Mouse (Mus musculus): ENCODE measurements around the gene Pbrm1.

The Pbrm1 gene

DNA sequence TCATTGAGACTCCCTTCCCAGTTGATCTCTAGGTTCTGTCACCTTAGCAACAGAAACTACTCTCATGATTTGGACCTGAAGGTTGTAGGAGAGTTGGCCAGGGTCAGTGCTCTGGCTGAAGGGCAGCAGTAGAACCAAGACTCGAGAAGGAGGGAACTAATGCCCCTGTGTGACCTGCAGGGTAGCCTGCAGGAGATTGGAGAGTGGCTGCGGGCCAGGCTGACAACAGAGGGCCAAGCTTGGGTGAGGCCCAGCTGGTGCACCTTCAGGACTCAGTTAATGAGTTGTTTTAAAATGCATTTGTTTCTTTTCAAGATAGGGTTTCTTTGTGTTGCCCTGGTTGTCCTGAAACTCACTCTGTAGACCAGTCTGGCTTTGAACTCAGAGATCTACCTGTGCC is 146.1 kb downstream of the Pbrm1 start:
- DNase-seq (ENCODE audit: inconsistent age in 2 of 2, low spot score in 1 of 2), result no peak

- DNase-seq (ENCODE audit: inconsistent age in 2 of 2, low spot score in 1 of 2), result no peak
These were observed 146.5 kb downstream of the Pbrm1 start for GRCm38 (mm10) chr14:31165458-31165857.

- peak; percentile 50 to 73 for DNase-seq (ENCODE audit: inconsistent age in 2 of 2, low spot score in 1 of 2)
These were observed 147.2 kb downstream of the Pbrm1 start for GRCm38 (mm10) chr14:31165991-31166630.

GRCm38 (mm10) chr14:31166827-31167226 is 147.9 kb downstream of the Pbrm1 start:
- no peak for DNase-seq (ENCODE audit: inconsistent age in 2 of 2, low spot score in 1 of 2)

DNA sequence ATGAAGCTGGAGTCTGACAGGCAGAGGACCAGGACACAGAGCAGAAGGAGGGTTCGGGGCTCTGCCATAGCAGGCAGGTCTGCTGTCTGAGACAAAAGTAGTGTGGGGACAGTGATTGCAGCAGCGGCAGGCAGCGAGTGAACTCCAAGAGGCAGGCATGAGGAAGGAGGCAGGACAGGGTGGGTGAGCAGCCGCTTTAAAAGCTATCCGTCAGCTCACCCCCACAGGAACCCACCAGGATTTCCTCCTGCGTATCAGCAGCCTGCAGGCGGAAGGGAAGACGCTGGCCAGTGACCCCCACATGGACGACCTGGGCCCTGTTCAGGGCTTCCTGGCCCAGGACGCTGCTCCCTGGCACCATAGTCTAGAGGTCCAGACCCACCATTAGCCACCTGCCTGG is 149.5 kb downstream of the Pbrm1 start, which contains the start of gene Stab1:
Gene Stab1 (minus strand): TSS at position 217 of the 400 bp plus-strand sequence.
- peak; percentile 66 to 77 for DNase-seq (ENCODE audit: inconsistent age in 2 of 2, low spot score in 1 of 2)

- DNase-seq (ENCODE audit: inconsistent age in 2 of 2, low spot score in 1 of 2), result no peak
These were observed 150.6 kb downstream of the Pbrm1 start for GRCm38 (mm10) chr14:31169508-31169907.

GRCm38 (mm10) chr14:31170963-31171362 is 152.0 kb downstream of the Pbrm1 start:
- no peak for DNase-seq (ENCODE audit: inconsistent age in 2 of 2, low spot score in 1 of 2)

Data from adrenal gland, adult (tissue).